Mouse (Mus musculus) fibroblast of lung, adult 2 months (primary cell): ENCODE measurements at regions not wholly inside any gene's neighbourhood (a gene's known extent, or its start where the extent isn't known, plus 50 kb on each side); places are given as distances from the start of the nearest gene placed in this dataset.

ENCODE experiments used
- DNase-seq: peaks from one replicate; pipeline ENCODE4 v3.0.0-alpha.2; 2011; ENCODE audit warnings: low read depth

DNA sequence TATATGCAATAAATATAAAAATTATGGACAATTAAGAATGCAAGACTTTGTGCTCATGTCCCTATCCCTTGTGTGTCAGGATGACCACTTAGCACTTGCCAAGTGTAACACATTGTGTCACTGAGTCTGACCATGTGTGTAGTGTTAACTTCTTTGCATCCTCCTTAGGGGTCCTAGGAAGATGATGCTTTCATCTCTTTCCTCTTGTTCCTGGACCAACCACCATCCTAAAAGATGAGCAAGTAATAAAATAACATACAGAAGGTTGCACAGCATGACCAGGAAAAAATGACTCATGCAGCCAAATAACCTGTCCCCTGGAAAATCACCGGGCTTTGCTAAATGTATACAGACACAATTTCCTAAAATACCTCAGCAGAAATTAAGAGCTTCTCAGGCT is 121.1 kb upstream of the Kcnip4 start:
- no peak for DNase-seq

GRCm38 (mm10) chr5:49644606-49645005 is 119.9 kb upstream of the Kcnip4 start:
- DNase-seq: no peak

DNA sequence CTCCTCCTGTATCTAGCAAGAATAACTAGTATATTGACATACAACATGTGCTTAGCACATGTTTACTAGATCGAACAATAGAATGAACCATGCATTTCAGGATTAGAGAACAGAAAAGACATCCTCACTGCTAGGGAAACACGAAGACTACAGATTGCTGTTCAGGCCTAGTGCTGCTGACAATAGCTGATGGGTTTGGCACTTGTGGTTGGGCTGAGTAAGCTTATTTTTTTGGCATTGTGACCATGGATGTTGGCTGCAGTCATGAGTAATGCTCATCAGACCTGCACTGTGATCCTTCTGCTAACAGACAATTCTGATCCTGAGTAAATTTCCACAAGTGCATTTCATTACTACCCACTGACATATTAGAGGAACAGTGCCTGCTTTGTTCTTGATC is 117.7 kb upstream of the Kcnip4 start:
- DNase-seq: peak; percentile 15

GRCm38 (mm10) chr5:49641206-49641830 is 116.6 kb upstream of the Kcnip4 start:
- no peak for DNase-seq

GRCm38 (mm10) chr5:49639637-49640036 is 114.9 kb upstream of the Kcnip4 start:
- no peak for DNase-seq

DNA sequence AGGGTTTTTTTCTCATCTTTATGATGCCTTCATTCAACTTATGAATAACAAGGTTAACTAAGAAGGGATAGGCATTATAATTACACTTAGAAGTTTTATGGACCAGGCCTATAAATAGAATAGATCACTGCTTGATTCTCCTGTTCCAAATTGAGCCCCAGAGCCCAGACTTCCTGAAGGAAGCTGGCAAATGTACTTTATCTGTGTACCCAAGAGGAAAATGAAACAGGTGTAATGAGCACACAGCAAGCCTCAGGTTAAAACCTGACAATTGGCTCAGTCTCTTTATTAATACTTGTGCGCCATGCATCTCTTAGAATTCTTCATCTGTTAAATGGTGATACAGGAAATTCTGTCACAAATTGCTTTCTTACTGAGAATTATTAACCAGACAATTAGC is 95.4 kb upstream of the Kcnip4 start:
- no peak for DNase-seq

GRCm38 (mm10) chr5:49606761-49607160 is 82.1 kb upstream of the Kcnip4 start:
- DNase-seq: no peak

- no peak for DNase-seq
Measured at GRCm38 (mm10) chr5:49580777-49581176, 56.1 kb upstream of the Kcnip4 start.

GRCm38 (mm10) chr5:49575901-49576300 is 51.2 kb upstream of the Kcnip4 start:
- DNase-seq: no peak
